Mouse (Mus musculus): ENCODE results near the gene Sema7a. TPM values are rescaled to one million over a fixed set of nuclear protein-coding genes. Genes with fewer than 3 reads are reported as not detected.

Gene Sema7a
- polyA plus RNA-seq, 1 experiment from 2014 or later, result 6.9 TPM

DNA sequence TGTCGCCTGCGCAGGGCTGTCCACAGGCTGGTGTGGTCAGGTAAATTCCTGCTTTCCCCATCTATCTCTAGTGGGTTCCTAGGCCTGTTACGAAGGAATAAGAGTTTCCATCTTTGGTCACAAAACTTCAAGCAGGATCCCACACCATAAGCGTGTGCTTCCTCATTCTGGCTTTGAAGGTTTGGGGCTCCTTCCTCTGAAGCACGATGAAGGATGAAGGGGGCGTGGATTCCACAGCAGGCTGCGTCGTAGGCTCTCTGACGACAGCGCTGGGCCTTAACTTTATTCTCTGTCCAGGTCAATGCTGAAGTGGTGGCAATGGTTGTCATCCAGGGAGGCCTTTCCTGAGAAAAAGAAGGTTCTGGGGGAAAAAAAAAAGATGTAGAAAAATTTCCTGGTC lies 40.7 kb downstream of the Sema7a start:
- ATAC-seq, result no peak
- no peak for TF ChIP-seq CTCF (IDR thresholded peaks at IDR 0.05; ENCODE audit: low read depth)
- 76% methylated on average over 10 of the region's 10 CpGs for WGBS
- Histone ChIP-seq H3K9me3 (ENCODE audit: control insufficient read depth) (no peaks in the 10 kb centered on the region), H3K4me1 (replicated peaks; ENCODE audit: control insufficient read depth, insufficient read depth, low read length) (peaks cover 6% of the 10 kb centered on the region; the same call in 1 of the 2 replicates), H3K27ac (ENCODE audit: low read depth, low read length) (no peak overlapping the region), H3K4me2 (replicated peaks; ENCODE audit: low read depth) (no peak overlapping the region), H3K9ac (ENCODE audit: low read depth, low read length) (no peak overlapping the region), H3K4me3 (ENCODE audit: low read depth, low read length) (no peak overlapping the region), H3K27me3 (replicated peaks; ENCODE audit: control insufficient read depth, insufficient read depth, low read length) (no peaks in the 10 kb centered on the region), H3K36me3 (ENCODE audit: control insufficient read depth, insufficient read depth) (no peaks in the 10 kb centered on the region)

DNA sequence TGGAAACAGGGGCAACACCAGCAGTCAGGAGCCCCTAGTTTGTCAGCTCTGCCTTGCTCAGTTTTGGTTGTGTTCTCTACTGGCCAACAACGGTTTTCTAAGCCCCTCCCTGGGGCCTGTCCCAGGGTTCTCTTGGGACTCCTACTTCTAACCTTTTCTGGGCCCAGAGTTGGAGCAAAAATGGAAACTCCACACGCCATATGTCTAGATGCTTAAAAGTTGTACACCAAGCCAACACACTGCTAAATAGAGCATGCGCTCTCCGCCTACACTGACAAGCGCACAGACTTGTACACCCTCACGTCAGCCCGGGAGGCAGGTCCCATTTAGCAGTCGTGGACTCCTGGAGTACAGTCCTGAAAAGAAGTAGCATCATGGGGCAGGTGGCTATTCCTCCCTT lies 45.4 kb downstream of the Sema7a start:
- Histone ChIP-seq H3K27me3 (replicated peaks; ENCODE audit: control insufficient read depth, insufficient read depth, low read length) (no peaks in the 10 kb centered on the region), H3K4me3 (ENCODE audit: low read depth, low read length) (no peak overlapping the region), H3K9me3 (ENCODE audit: control insufficient read depth) (no peaks in the 10 kb centered on the region), H3K27ac (ENCODE audit: low read depth, low read length) (no peak overlapping the region), H3K9ac (ENCODE audit: low read depth, low read length) (no peak overlapping the region), H3K36me3 (ENCODE audit: control insufficient read depth, insufficient read depth) (no peaks in the 10 kb centered on the region), H3K4me1 (replicated peaks; ENCODE audit: control insufficient read depth, insufficient read depth, low read length) (no peaks in the 10 kb centered on the region), H3K4me2 (replicated peaks; ENCODE audit: low read depth) (no peak overlapping the region)
- 92% methylated on average over 8 of the region's 8 CpGs for WGBS
- no peak for TF ChIP-seq CTCF (IDR thresholded peaks at IDR 0.05; ENCODE audit: low read depth)
- no peak for ATAC-seq

DNA sequence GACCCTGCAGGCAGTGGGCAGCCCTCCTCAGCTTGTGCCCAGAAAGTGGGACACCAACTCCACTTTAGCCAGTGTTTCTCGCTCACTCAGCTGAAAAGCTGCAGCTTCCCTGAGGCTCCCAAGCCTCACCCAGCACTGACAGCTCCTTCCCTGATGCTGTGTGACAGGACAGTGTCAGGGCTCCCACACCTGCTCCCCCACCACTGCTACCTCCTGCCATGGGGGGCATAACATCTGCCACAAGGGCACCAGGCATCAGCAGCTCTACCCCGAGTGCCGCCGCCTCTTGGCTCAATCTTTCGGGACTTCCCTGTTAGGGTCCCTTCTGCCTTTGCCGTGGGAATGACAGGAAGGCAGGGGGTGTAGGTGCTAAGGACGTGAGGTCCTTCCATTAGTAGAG lies 46.4 kb downstream of the Sema7a start:
- Histone ChIP-seq H3K36me3 (ENCODE audit: control insufficient read depth, insufficient read depth) (no peaks in the 10 kb centered on the region), H3K27me3 (replicated peaks; ENCODE audit: control insufficient read depth, insufficient read depth, low read length) (no peaks in the 10 kb centered on the region), H3K4me2 (replicated peaks; ENCODE audit: low read depth) (no peak overlapping the region), H3K9me3 (ENCODE audit: control insufficient read depth) (no peaks in the 10 kb centered on the region), H3K4me1 (replicated peaks; ENCODE audit: control insufficient read depth, insufficient read depth, low read length) (no peaks in the 10 kb centered on the region), H3K9ac (ENCODE audit: low read depth, low read length) (no peak overlapping the region), H3K4me3 (ENCODE audit: low read depth, low read length) (no peak overlapping the region), H3K27ac (ENCODE audit: low read depth, low read length) (no peak overlapping the region)
- no peak for ATAC-seq
- 77% methylated on average over 7 of the region's 7 CpGs for whole genome bisulfite sequencing
- TF ChIP-seq CTCF (IDR thresholded peaks at IDR 0.05; ENCODE audit: low read depth), result no peak

DNA sequence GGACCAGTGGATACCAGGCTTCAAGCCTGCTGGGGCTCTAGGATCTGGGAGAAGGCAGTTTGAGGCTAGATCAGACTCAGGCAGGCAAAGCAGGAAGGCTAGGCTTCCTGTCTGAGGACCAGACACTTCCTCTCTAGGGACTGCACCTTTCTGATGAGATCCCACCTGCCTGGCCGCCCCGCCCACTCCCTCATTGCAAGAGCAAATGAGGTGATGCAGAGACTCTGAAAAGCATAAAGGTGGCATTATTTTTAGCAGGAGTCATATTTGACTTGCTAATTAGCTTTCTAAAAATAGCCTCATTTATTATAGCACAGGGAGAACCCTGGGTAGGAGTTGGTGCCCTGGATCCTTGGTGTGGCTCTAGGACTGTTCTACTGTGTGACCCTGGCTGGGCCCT lies 48.2 kb downstream of the Sema7a start:
- no peaks in the 10 kb centered on the region for H3K27me3 ChIP-seq (replicated peaks; ENCODE audit: control insufficient read depth, insufficient read depth, low read length)
- H3K36me3 ChIP-seq (ENCODE audit: control insufficient read depth, insufficient read depth), result no peaks in the 10 kb centered on the region
- 80% methylated on average over 2 of the region's 2 CpGs for WGBS
- no peak overlapping the region for H3K4me2 ChIP-seq (replicated peaks; ENCODE audit: low read depth)
- TF ChIP-seq CTCF (IDR thresholded peaks at IDR 0.05; ENCODE audit: low read depth), result no peak
- H3K4me1 ChIP-seq (replicated peaks; ENCODE audit: control insufficient read depth, insufficient read depth, low read length), result no peaks in the 10 kb centered on the region
- H3K4me3 ChIP-seq (ENCODE audit: low read depth, low read length), result no peak overlapping the region
- no peak overlapping the region for H3K9ac ChIP-seq (ENCODE audit: low read depth, low read length)
- no peak for ATAC-seq
- H3K9me3 ChIP-seq (ENCODE audit: control insufficient read depth), result no peaks in the 10 kb centered on the region
- H3K27ac ChIP-seq (ENCODE audit: low read depth, low read length), result no peak overlapping the region

DNA sequence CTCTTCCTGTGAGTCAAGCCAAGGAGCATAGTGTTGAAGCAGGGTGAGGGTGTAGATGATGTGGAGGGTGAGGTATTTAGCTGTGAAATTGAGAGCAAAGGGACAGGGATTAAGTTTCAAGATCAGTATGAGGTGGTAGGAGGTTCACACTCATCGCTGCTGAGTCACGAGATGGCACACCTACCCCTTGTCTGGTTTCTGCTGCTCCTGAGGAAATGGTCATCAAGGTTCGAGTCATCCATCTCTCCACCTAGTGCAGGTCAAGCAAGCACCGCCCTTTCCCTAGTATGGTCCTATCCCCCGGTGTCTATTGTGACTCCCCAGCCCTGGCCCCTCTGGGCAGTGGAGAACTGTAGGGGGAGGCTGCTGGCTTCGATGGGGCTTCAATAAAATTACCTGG lies 49.4 kb downstream of the Sema7a start:
- 82% methylated on average over 6 of the region's 6 CpGs for WGBS
- Histone ChIP-seq H3K4me2 (replicated peaks; ENCODE audit: low read depth) (no peak overlapping the region), H3K36me3 (ENCODE audit: control insufficient read depth, insufficient read depth) (no peaks in the 10 kb centered on the region), H3K4me1 (replicated peaks; ENCODE audit: control insufficient read depth, insufficient read depth, low read length) (no peaks in the 10 kb centered on the region), H3K27ac (ENCODE audit: low read depth, low read length) (no peak overlapping the region), H3K9ac (ENCODE audit: low read depth, low read length) (no peak overlapping the region), H3K27me3 (replicated peaks; ENCODE audit: control insufficient read depth, insufficient read depth, low read length) (no peaks in the 10 kb centered on the region), H3K9me3 (ENCODE audit: control insufficient read depth) (no peaks in the 10 kb centered on the region), H3K4me3 (ENCODE audit: low read depth, low read length) (no peak overlapping the region)
- TF ChIP-seq CTCF (IDR thresholded peaks at IDR 0.05; ENCODE audit: low read depth), result no peak
- ATAC-seq, result no peak

DNA sequence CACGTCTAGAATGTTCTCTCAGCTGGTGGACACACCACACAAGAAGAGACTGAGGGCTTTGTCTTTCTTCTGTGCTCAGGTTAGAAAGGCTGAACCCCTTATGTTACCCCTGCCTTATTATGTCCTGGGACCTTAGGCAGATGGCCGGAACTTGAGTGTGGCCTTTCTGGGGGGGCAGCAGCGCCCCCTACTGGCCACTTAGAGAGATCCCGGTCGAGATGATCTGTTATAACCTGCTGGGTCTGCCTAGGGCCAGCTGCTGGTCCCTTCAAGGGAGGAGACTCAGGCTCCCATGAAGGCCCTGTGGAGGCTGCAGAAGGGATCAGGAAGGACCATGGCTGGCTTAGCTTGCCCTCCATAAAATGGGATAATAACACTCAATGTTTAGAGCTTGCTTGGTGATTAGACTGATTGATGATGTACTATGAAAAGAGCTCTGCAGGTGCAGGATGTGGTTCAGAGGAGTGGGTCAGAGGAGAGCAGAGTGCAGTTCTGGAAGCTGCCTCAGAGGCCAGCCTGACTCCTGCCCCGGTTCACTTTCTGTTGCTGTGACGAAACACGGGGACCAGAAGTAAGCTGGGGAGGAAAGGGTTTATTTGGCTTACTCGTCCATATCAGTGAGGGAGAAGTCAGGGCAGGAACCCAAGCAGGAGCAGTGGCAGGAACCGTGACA lies 50.7 kb downstream of the Sema7a start:
- no peaks in the 10 kb centered on the region for H3K27me3 ChIP-seq (replicated peaks; ENCODE audit: control insufficient read depth, insufficient read depth, low read length)
- TF ChIP-seq CTCF (IDR thresholded peaks at IDR 0.05; ENCODE audit: low read depth), result peak; percentile 90
- no peak overlapping the region for H3K4me2 ChIP-seq (replicated peaks; ENCODE audit: low read depth)
- no peaks in the 10 kb centered on the region for H3K36me3 ChIP-seq (ENCODE audit: control insufficient read depth, insufficient read depth)
- H3K9me3 ChIP-seq (ENCODE audit: control insufficient read depth), result no peaks in the 10 kb centered on the region
- H3K4me3 ChIP-seq (ENCODE audit: low read depth, low read length), result no peak overlapping the region
- H3K9ac ChIP-seq (ENCODE audit: low read depth, low read length), result no peak overlapping the region
- H3K27ac ChIP-seq (ENCODE audit: low read depth, low read length), result no peak overlapping the region
- WGBS, result 34% methylated on average over 10 of the region's 10 CpGs
- peak; percentile 44 for ATAC-seq
- no peaks in the 10 kb centered on the region for H3K4me1 ChIP-seq (replicated peaks; ENCODE audit: control insufficient read depth, insufficient read depth, low read length)

DNA sequence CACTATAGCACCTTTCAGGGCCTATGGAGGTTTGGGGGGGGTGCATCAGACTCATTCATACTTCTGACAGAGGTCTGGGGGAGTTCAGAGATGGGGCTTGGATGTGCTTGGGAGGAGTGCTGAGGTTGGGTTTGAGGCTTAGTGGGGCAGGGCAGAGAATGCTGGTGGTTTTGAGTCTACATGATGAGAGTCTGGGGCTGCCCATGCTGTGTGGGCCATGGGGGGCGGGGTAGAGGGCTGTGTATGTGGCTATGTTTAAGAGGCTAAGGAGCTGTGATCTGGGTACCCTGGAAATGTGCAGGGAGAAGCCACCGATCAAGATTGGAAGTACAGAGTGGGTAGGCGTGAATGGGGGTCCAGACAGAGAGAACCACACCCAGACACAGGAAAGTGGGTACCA lies 52.1 kb downstream of the Sema7a start:
- no peak overlapping the region for H3K27ac ChIP-seq (ENCODE audit: low read depth, low read length)
- H3K9ac ChIP-seq (ENCODE audit: low read depth, low read length), result no peak overlapping the region
- no peak for ATAC-seq
- no peaks in the 10 kb centered on the region for H3K4me1 ChIP-seq (replicated peaks; ENCODE audit: control insufficient read depth, insufficient read depth, low read length)
- TF ChIP-seq CTCF (IDR thresholded peaks at IDR 0.05; ENCODE audit: low read depth), result no peak
- H3K4me3 ChIP-seq (ENCODE audit: low read depth, low read length), result no peak overlapping the region
- H3K4me2 ChIP-seq (replicated peaks; ENCODE audit: low read depth), result no peak overlapping the region
- no peaks in the 10 kb centered on the region for H3K36me3 ChIP-seq (ENCODE audit: control insufficient read depth, insufficient read depth)
- H3K27me3 ChIP-seq (replicated peaks; ENCODE audit: control insufficient read depth, insufficient read depth, low read length), result peaks cover 10% of the 10 kb centered on the region
- 90% methylated on average over 3 of the region's 3 CpGs for WGBS
- H3K9me3 ChIP-seq (ENCODE audit: control insufficient read depth), result no peaks in the 10 kb centered on the region

Measured in intestine, postnatal 0 days (tissue).